Mouse (Mus musculus) layer of hippocampus, postnatal 14 days (tissue): ENCODE measurements around the gene Tacc2. TPM values are rescaled to one million over a fixed set of nuclear protein-coding genes. Genes with fewer than 3 reads are reported as not detected.
A peak's percentile ranks its signal among the peaks of the same experiment; 100 is the strongest.

Source experiments
- DNase-seq, 2 experiments: peaks; one replicate each; pipeline ENCODE4 v3.0.0; 2021 to 2022; ENCODE audit warnings: low spot score in 2 of 2, mixed read lengths in 1 of 2
- total RNA-seq, 2 experiments: library from RNA; stranded (reverse); gene quantifications; 2 replicates each; pipeline ENCODE4 v1.2.3; 2021

Tacc2 gene
- total RNA-seq, 2 experiments from 2014 or later = 86.2 to 86.5 TPM

DNA sequence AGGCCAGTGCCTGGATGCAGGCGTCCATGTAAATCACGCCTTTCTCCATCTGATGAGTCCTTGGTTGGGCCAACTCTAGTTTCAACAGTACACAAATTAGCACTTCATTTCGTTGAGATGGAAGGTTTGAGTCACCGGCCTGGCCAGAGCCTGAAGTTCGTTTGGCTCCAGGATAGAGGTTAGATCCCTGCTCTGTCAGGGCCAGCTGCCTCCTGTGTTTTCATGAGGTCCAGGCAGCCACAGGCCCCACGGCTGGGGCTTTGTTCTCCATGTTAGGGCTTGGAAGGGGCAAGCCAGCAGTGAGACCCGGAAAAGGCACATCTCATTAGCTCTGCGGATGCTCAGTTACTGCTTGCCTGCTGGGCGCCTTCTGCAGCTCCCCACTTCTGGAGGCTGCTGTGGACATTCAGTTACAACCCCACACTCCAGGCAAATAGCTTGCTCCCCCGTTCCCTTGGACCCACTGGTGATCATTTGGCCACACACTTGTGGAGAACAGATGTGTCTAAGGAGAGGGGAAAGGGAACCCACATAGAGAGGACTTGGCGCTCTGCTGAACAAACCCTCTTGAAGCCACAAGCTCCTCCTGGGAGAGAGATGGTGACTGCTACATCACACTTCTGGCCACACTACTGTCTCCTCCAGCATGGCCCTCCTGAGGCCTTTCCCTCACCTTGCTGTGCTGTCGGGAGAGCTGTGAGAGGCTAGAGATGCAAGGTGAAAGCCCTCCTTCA, 100.5 kb downstream of the Tacc2 start:
- DNase-seq = no peak

GRCm38 (mm10) chr7:130678414-130678813, 101.2 kb downstream of the Tacc2 start:
- no peak for DNase-seq

GRCm38 (mm10) chr7:130681798-130682197, 104.6 kb downstream of the Tacc2 start:
- peak in 1 of 2 experiments; percentile 35 for DNase-seq

- DNase-seq = no peak
These were observed 111.4 kb downstream of the Tacc2 start for GRCm38 (mm10) chr7:130688601-130689000.

DNA sequence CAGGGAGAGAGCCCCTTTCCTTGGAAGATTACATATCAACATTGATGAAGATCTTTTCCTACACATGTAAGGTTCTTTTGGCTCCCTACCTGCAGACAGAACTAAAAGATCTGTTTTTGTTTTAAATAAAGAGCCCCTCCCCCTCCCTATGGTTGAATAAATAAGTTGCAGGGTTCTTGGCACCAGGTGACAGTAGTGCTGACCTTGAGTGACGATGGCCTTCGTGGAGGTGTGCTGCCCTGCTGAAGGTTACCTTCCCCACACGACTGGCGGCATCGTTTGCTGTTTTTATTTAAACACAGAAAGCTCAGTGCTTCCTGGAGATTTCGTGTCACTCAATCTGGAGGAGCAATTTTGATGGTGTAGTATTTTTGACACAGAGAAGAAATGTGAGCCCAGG, 113.6 kb downstream of the Tacc2 start:
- no peak for DNase-seq

DNA sequence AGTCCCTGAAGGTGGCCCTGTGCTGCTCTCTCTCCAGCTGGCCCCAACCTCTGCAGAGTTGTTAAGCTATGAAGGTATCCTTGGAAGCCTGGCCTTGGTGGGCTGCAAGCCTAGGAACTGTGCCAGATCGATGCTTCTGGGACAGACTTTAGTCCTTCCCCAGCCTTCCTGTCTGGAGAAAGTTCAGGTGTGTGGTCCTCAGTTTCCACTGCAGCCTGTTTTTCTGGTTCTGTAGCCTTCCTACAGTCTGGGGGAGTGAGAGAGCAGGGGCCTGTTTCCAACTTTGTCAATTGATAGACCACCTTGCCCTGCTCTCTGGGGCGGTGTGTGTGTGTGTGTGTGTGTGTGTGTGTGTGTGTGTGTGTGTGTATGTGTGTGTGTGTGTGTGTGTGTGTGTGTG, 114.7 kb downstream of the Tacc2 start:
- DNase-seq = no peak

- DNase-seq = peak in 1 of 2 experiments; percentile 77
These were observed 115.2 kb downstream of the Tacc2 start for GRCm38 (mm10) chr7:130692392-130692942.

DNA sequence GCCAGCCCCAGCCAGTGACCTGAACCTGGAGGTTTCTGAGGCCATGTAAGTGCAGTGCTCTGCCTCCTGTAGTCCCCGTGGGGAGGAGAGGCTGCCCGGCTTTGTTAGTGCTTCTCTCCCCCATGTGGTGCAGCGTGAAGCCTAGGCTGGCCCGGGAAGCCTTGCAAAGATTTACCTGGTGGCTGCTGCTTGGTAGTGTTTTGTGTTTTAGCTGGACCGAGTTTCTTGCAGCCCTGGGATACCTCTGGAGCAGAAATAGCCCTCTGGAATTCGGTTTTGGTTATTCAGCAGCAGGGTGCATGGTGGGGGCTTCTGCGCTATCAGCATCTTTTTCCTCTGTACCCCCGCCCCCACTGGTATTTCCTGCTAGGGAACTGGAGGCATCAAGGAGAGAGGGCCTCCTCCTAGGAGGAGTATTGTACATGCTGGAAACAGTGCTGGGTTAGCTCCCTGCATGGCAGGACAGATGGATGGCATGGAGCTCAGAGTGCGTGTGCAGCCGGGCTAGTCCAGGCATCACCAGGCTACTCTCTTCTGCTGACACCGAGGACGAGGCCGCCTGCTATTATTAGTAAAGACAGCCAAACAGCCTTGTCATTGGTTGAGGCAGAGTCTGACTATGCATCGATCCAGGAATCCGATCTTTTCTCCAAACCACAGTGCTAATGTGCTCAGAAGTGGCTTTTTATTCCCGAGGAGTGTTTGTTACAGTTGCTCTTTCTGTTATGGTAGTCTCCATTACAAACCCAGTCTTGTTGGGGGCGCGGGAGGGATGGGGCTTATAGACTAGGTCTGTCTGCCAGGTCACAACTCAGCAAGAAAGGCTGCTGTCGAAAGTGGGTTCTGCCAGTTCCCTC, 115.9 kb downstream of the Tacc2 start:
- peak; percentile 52 to 71 for DNase-seq

DNA sequence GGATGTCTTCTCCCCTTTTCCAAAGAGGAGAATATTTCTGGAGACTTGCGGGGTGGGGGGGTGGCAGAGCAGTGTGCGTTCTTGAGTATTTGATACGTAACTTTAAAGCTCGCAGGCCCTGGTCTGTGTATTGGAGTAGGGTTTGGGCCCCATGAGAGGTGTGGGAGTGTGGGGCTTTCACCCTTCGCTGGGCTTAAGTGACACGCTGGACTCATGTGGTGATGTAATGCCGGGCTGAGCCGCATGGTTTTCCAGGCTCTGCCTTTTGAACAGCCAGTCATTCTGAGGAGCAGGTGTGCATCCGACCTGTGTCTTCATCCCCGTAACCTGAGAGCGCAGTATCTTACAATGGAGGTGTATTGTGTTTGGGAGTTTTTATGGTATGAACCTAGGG, 116.6 kb downstream of the Tacc2 start:
- no peak for DNase-seq

- DNase-seq = no peak
These were observed 118.6 kb downstream of the Tacc2 start for GRCm38 (mm10) chr7:130695669-130696338.

- no peak for DNase-seq
These were observed 119.4 kb downstream of the Tacc2 start for GRCm38 (mm10) chr7:130696347-130697234.

DNA sequence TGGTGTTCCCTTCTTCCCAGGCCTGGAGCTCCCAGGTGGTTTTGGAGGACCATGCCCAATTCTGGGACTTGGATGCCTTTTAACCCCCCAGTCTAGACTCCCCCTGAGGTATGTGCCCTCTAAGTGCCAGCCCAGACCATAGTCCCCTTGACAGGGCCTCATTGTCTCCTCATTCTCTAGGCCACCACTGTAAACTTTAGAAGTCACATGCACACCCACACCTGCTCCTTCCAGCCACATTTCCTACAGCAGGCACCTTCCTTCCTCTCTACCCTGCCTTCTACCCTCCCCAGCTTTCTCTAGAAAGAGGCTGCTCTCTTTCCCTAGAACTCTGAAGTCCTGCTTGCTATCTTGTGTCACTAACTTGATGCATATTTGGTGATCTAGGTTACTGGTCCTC, 121.2 kb downstream of the Tacc2 start:
- DNase-seq = no peak

- no peak for DNase-seq
These were observed 124.1 kb downstream of the Tacc2 start for GRCm38 (mm10) chr7:130701336-130701735.

DNA sequence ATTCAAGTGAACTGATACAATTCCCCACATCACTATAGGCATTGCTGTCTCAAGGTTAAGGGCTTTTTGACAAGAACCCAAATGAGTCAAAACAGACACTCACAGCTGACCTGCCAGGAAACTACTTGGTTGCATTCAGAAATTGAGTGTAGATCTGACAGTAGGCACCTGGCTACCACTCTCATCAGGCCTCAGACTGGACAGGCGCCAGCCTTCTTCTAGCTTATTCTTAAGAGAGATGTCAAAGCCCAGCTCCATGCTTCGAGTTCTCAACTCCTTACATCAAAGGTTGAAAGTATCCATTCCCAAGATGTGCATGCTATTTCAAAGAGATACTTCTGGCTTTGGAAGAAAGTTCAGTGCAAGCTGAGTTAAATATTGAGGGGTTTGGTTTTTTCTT, 128.0 kb downstream of the Tacc2 start:
- no peak for DNase-seq

DNA sequence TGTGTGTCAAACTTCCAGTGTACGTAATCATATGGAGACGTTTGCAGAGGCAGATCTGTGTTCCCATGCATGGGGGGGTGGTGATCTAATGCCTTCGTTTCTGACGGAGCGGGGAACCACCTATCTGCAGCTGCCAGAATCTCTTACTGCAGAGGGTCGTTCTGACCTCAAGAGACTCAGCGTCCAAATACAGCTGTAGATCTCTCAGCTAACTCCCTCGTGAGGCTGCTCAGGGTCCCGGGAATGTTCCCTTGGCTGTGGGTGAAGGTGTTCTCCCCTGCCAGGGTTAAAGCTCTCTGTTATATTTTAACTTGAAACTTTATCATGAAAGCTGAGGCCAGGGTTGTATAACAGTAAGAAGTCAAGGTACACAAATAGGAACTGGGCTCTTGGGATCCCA, 131.7 kb downstream of the Tacc2 start:
- DNase-seq = no peak

GRCm38 (mm10) chr7:130709372-130710274, 132.4 kb downstream of the Tacc2 start:
- no peak for DNase-seq

DNA sequence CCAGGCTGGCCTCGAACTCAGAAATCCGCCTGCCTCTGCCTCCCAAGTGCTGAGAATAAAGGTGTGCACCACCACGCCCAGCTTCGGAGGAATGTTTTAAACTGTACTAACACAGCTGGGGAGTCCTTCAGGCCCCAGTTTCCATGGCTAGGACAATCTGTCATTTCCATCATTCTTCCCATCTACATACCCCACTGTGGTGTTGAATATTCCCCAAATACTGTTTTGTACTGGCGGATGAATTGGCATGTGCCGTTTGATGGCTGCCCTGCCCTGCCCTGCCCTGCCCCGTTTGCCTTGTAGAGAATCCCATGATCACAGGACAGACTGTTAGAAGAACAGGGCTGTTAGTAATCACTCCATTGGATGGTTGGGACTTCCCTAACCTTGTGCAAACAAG, 134.6 kb downstream of the Tacc2 start:
- DNase-seq = no peak

DNA sequence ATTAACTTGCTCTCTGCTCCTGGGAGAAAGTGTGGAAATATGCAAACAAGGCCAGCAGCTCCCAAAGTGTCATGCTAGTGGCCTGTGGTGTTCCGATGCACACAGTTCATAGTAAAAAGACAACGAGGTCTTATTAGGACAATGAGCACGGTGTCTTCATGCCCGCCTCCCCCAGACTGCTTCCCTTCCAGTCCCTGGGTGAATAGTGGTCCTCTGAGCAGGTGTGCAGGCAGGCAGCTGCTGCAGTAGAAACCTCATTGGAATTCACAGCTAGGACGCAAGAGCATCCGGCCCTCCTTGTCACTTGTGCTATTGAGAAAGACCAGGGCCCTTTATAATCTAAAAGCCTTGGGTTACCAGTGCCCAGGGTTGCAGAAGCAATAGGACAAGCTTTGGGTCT, 136.1 kb downstream of the Tacc2 start:
- DNase-seq = no peak

DNA sequence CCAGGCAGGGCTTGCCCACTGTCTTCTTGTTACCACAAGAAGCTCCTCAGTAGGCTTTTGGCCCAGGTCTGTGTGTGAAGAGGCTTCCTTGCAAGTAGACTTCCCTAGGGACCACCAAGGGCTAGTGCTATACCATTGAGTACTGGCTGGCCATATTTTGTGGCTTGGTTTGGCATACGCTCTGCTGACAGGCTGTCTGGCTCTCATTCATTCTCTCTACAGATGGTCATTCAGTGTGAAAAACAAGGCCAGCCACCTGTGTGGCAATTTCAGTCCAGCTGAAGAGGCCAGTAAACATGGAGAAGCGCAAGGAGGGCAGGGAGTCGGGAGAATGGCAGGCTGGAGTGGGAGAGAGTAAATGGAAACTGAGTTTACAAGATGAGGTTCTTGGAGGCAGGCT, 138.2 kb downstream of the Tacc2 start:
- peak in 1 of 2 experiments; percentile 46 for DNase-seq

GRCm38 (mm10) chr7:130716341-130716740, 139.1 kb downstream of the Tacc2 start:
- DNase-seq = no peak
